Mouse (Mus musculus) megakaryocyte, embryonic 14.5 days (primary cell): ENCODE measurements around the gene Map4k3.

Experiments
- FLI1 ChIP-seq: IDR thresholded peaks from 2 replicates; pipeline ENCODE4 v1.6.1; 2012; ENCODE audit warnings: low read length, inconsistent platforms, mixed read lengths
- GATA1 ChIP-seq: IDR thresholded peaks from 3 replicates; pipeline ENCODE4 v1.6.1; 2012; ENCODE audit warnings: mixed read lengths, low read length, inconsistent platforms, borderline replicate concordance

- TF ChIP-seq GATA1, result no peak
- no peak for TF ChIP-seq FLI1
Measured at GRCm38 (mm10) chr17:80686066-80686465, 42.2 kb downstream of the Map4k3 start.
